Mouse (Mus musculus) small intestine, adult 2 months (tissue): ENCODE results near the gene Gm17334.

Experiments
- CTCF ChIP-seq: fragments of 200-500 bp; IDR thresholded peaks from 2 replicates; pipeline ENCODE4 v1.5.1; 2012; ENCODE audit warnings: low read depth, mild to moderate bottlenecking, control low read depth, inconsistent platforms, low read length, moderate library complexity, mixed read lengths; ENCODE audit not compliant: insufficient replicate concordance, insufficient read length; ENCODE audit errors: extremely low read depth
- POLR2A ChIP-seq: fragments of 200-500 bp; IDR thresholded peaks from 2 replicates; pipeline ENCODE4 v1.6.1; 2012; ENCODE audit warnings: low read depth, mild to moderate bottlenecking, control low read depth, inconsistent platforms, low read length, moderate library complexity

GRCm38 (mm10) chr11:53783288-53783687 lies 10.3 kb upstream of the Gm17334 start:
- TF ChIP-seq CTCF, result no peak
- TF ChIP-seq POLR2A, result no peak
